Mouse (Mus musculus) v-Abl transformed pro-B cells (cell line): ENCODE results near the gene Slc30a5.
"Not testable (repeated sequence)": the region's sequence is repeated elsewhere in the genome, so short reads cannot be mapped to it uniquely, and the experiment has no call there.

Experiments used
- in situ Hi-C, 2 experiments: fragments of 400-800 bp; cut with MboI; formaldehyde crosslinking; loops; one replicate each; pipeline ENCODE4 v1.15.1; 2025; ENCODE audit not compliant: unreplicated experiment in 2 of 2

The Slc30a5 gene

GRCm38 (mm10) chr13:100832741-100833639, at the start of gene Slc30a5:
Gene Slc30a5 (minus strand): TSS chr13:100833427.
- in situ Hi-C loops: loop anchor here (10.0 to 25.0 kb wide), 4 partner anchors 98 to 1471 kb away; partner anchors contain the start of genes Bdp1 (in 1 of the 2), Cdk7 (in 1 of the 2), Gtf2h2 (in 1 of the 2) and Serf1 (in 1 of the 2)

- in situ Hi-C loops: loop anchor here (25.0 kb wide), 3 partner anchors 830 to 1880 kb away; no protein-coding TSS in a partner anchor
Measured at GRCm38 (mm10) chr13:100881944-100882343, 48.7 kb upstream of the Slc30a5 start.

GRCm38 (mm10) chr13:100879806-100880205, 46.6 kb upstream of the Slc30a5 start:
- in situ Hi-C loops: loop anchor here (25.0 kb wide), 3 partner anchors 832 to 1882 kb away; no protein-coding TSS in a partner anchor

GRCm38 (mm10) chr13:100879326-100879725, 46.1 kb upstream of the Slc30a5 start:
- in situ Hi-C loops: loop anchor here (25.0 kb wide), 3 partner anchors 833 to 1883 kb away; no protein-coding TSS in a partner anchor

GRCm38 (mm10) chr13:100878264-100878663, 45.0 kb upstream of the Slc30a5 start:
- in situ Hi-C loops: loop anchor here (25.0 kb wide), 3 partner anchors 834 to 1884 kb away; no protein-coding TSS in a partner anchor

- in situ Hi-C loops: loop anchor here (25.0 kb wide), 3 partner anchors 835 to 1885 kb away; no protein-coding TSS in a partner anchor
Measured at GRCm38 (mm10) chr13:100877703-100878102, 44.5 kb upstream of the Slc30a5 start.

- in situ Hi-C loops: loop anchor here (25.0 kb wide), 3 partner anchors 837 to 1887 kb away; no protein-coding TSS in a partner anchor
Measured at GRCm38 (mm10) chr13:100875103-100875502, 41.9 kb upstream of the Slc30a5 start.

GRCm38 (mm10) chr13:100874588-100874987, 41.4 kb upstream of the Slc30a5 start:
- in situ Hi-C loops: no loop called here

- in situ Hi-C loops: no loop called here
Measured at GRCm38 (mm10) chr13:100873530-100873929, 40.3 kb upstream of the Slc30a5 start.

- in situ Hi-C loops: no loop called here
Measured at GRCm38 (mm10) chr13:100871445-100872171, 38.4 kb upstream of the Slc30a5 start.

GRCm38 (mm10) chr13:100869813-100870212, 36.6 kb upstream of the Slc30a5 start:
- in situ Hi-C loops: no loop called here

GRCm38 (mm10) chr13:100866311-100866710, 33.1 kb upstream of the Slc30a5 start:
- in situ Hi-C loops: no loop called here

GRCm38 (mm10) chr13:100865744-100866143, 32.5 kb upstream of the Slc30a5 start:
- in situ Hi-C loops: no loop called here

- in situ Hi-C loops: not testable (repeated sequence)
Measured at GRCm38 (mm10) chr13:100863914-100864313, 30.7 kb upstream of the Slc30a5 start.

- in situ Hi-C loops: no loop called here
Measured at GRCm38 (mm10) chr13:100859117-100859516, 25.9 kb upstream of the Slc30a5 start.

GRCm38 (mm10) chr13:100854174-100854573, 20.9 kb upstream of the Slc30a5 start:
- in situ Hi-C loops: loop anchor here in 1 of 2 experiments (5.0 kb wide), 1 partner anchor 167 kb away; no protein-coding TSS in a partner anchor

GRCm38 (mm10) chr13:100853120-100853519, 19.9 kb upstream of the Slc30a5 start:
- in situ Hi-C loops: loop anchor here in 1 of 2 experiments (5.0 kb wide), 1 partner anchor 166 kb away; no protein-coding TSS in a partner anchor

- in situ Hi-C loops: loop anchor here (10.0 to 25.0 kb wide), 5 partner anchors 354 to 1487 kb away; partner anchors contain the start of genes Bdp1 (in 2 of the 2), Gtf2h2 (in 2 of the 2), Serf1 (in 2 of the 2) and Smn1 (in 1 of the 2)
Measured at GRCm38 (mm10) chr13:100849137-100849536, 15.9 kb upstream of the Slc30a5 start.

GRCm38 (mm10) chr13:100846891-100847579, 13.8 kb upstream of the Slc30a5 start:
- in situ Hi-C loops: loop anchor here (10.0 to 25.0 kb wide), 5 partner anchors 352 to 1485 kb away; partner anchors contain the start of genes Bdp1 (in 2 of the 2), Gtf2h2 (in 2 of the 2), Serf1 (in 2 of the 2) and Smn1 (in 1 of the 2)
